Mouse (Mus musculus): ENCODE results near the gene Rgp1.
"Not testable (repeated sequence)": the region's sequence is repeated elsewhere in the genome, so short reads cannot be mapped to it uniquely, and the experiment has no call there.

Gene Rgp1

GRCm38 (mm10) chr4:43593453-43593852 lies 14.9 kb downstream of the Rgp1 start:
- no peak for DNase-seq (ENCODE audit: extremely low spot score)

DNA sequence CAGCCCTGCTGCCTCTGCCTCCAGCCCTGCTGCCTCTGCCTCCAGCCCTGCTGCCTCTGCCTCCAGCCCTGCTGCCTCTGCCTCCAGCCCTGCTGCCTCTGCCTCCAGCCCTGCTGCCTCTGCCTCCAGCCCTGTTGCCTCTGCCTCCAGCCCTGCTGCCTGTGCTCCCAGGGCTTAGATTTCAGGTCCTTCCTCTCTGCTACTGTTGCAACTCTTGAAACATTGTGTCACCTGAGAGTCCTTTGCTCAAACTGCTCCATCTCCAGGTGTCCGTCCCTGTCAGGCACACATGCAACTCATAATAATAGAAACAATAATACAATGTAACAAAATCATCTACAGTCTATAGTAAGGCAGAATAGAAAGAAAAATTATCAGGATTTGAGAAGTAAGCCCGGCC lies 18.1 kb downstream of the Rgp1 start:
- DNase-seq (ENCODE audit: extremely low spot score), result not testable (repeated sequence)

- DNase-seq (ENCODE audit: extremely low spot score), result no peak
Observed at GRCm38 (mm10) chr4:43598200-43598599, 19.7 kb downstream of the Rgp1 start.

DNA sequence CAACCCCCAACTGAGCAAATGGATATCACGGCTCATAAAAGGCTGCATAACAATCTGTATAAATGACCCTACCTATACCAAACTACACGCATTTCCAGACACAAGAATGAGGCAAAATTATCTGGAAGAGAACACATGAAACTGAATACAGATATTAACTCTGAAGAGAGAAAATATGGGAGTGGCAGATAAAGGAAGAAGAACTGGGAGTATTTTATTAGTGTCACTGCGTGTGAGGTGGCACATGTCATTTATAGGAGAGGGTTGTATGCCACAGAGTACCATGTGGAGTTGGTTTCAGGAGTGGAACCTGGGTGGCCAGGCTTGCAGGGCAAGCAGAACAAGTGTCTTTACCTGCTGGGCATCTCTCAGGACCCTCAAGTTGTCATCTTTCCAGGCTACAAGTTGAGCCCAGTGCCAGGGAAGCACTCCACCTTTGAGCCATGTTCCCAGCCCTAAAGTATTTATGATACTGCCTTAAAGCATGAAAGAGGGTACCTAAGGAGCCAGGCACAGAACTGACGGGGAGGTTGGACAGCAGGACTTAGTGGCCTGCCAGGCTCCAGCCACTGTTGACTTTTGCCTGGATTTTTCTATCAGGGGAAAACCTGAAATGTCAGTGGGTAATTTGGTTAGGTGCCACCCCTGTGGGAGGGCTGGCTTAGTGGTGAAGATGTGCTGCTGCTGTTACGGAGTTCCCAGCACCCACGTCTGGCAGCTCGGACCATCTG lies 20.3 kb downstream of the Rgp1 start:
- no peak for DNase-seq (ENCODE audit: extremely low spot score)

- no peak for DNase-seq (ENCODE audit: extremely low spot score)
Observed at GRCm38 (mm10) chr4:43600195-43600934, 21.9 kb downstream of the Rgp1 start.

DNA sequence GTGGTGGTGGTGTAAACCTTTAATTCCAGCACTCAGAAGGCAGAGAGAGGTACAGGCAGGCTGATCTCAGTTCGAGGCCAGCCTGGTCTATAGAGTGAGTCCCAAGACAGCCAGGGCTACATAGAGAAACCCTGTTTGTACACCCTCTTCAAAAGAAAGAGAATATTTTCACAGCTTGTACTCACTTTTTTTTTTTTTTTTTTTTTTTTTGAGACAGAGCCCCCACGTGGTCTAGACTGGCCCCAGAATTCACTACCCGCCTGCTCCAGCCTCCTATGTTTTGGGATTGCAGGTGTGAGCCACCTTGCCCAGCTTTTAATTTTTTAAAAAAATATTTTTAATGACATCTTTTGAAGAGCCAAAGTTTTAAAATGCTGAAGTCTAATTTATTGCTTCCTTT lies 25.6 kb downstream of the Rgp1 start:
- DNase-seq (ENCODE audit: extremely low spot score), result no peak

- DNase-seq (ENCODE audit: extremely low spot score), result no peak
Observed at GRCm38 (mm10) chr4:43604751-43605685, 26.5 kb downstream of the Rgp1 start.

- DNase-seq (ENCODE audit: extremely low spot score), result no peak
Observed at GRCm38 (mm10) chr4:43612534-43612933, 34.0 kb downstream of the Rgp1 start.

DNA sequence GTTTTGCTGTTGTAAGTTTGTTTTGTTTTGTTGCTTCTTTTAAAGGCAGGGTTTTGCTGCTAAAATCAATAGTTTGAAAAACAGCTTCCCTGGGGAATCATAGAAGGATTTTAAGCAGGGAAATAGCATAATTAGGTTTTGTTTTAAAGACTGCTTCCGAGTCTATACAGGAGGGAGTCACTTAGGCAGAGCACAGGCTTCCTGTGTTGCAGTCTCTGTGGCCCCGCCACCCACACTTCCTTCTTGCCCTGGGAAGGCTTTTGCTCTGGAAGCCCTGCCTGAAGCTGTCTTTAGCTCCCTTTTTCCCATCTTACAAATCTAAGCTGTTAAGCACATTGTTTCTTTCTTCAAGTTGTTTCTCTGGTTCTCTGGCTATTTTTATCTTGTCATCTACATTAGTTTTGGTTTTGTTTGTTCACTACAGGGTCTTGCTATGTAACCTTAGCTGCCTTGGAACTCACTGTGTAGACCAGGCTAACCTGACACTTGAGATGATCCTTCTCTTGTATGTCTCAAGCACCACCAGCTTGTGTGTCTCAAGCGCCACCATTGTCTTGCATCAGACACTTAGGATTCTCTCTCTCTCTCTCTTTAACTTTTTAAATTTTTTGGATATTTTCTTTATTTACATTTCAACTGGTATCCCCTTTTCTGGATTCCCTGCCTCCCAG lies 34.7 kb downstream of the Rgp1 start:
- DNase-seq (ENCODE audit: extremely low spot score), result no peak

- no peak for DNase-seq (ENCODE audit: extremely low spot score)
Observed at GRCm38 (mm10) chr4:43620146-43620778, 41.7 kb downstream of the Rgp1 start.

- peak; percentile 22 for DNase-seq (ENCODE audit: extremely low spot score)
Observed at GRCm38 (mm10) chr4:43629106-43629817, 50.7 kb downstream of the Rgp1 start.

- DNase-seq (ENCODE audit: extremely low spot score), result peak; percentile 83
Observed at GRCm38 (mm10) chr4:43630030-43630581, 51.6 kb downstream of the Rgp1 start.

DNA sequence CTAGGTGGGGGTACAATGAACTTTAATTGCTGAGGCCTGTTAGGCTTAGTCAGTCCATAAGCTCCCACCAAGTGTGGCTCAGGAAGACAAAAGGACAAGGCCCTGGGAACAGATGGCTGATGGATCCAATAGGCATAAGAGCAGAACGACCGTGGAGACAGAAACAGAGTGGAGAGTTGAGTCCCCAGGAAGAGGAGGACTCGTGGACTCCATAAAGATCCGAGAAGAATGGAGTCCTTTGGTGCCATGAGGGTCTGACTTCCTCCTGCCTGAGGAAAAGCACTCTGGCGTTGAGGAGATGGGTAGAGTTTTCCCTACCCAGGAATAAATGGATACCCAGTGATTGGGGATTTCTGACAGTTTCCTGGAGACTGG lies 52.1 kb downstream of the Rgp1 start:
- DNase-seq (ENCODE audit: extremely low spot score), result no peak

DNA sequence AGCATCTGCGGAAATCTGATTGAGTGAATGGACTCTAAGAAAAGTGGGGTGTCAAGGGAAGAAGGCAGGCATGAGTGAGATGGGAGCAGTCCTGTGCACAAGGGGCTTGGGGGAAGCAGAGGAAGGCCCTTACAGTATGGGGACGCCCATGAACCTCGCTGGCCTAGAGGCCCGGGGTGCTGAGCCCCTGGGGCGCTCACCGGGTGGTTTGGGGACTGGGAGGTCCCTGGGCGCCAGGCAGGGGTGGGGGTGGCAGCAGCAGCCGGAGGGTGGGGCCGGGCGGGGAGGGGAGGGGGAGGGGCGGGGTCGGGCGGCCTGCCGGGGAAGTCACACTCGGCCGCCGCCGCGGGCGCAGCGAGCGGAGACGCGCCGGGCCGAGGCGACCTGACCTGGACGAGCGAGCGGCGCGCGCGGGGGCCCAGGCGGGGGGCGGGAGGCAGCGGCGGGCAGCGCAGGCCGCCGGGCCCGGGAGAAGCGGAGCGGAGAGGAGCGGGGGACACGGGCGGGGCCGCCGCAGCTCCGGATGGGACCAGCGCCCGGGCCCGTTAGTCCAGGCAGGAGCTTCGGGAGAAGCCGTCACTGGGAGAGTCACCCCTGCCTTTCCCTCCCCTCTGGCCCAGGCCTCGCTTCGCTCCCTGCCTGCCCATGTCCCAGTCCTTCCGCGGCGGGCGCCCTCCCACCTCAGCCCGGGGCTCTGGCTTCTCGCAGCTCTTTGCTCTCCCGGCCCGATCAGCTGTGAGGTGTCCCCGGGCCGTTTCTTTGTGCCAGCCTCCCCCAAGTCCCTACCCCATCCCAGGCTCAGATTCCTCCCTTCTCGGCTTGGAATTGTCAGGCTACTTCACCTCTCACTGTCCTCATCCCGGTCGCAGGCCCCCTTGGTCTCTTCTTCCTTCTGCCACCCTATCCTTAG lies 52.8 kb downstream of the Rgp1 start, which contains the start of gene Npr2:
Gene Npr2 (plus strand): TSS at position 890 of the 910 bp plus-strand sequence.
- peak; percentile 67 for DNase-seq (ENCODE audit: extremely low spot score)

DNA sequence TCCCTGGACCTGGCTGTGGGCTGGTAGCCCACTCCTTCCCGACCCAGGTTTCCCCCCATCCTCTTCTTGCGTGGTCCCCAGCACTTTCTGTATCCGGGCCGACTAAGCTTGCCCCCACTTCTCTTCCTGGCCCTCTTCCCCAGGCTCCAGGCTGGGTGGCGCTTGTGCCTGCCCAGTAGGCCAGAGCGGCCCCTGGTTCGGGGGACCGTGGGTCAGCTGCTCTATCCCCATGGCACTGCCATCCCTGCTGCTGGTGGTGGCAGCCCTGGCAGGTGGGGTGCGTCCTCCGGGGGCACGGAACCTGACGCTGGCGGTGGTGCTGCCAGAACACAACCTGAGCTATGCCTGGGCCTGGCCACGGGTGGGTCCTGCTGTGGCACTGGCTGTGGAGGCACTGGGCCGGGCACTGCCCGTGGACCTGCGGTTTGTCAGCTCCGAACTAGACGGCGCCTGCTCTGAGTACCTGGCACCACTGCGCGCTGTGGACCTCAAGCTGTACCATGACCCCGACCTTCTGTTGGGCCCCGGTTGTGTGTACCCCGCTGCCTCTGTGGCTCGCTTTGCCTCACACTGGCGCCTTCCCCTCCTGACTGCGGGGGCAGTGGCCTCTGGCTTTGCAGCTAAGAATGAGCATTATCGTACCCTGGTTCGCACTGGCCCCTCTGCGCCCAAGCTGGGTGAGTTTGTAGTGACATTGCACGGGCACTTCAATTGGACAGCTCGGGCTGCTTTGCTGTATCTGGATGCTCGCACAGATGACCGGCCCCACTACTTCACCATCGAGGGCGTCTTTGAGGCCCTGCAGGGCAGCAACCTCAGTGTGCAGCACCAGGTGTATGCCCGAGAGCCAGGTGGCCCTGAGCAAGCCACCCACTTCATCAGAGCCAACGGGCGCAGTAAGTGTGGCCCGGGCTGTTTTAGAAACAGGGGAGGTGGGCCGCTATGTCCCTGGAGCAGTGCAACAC lies 53.7 kb downstream of the Rgp1 start:
- DNase-seq (ENCODE audit: extremely low spot score), result peak; percentile 3

- no peak for DNase-seq (ENCODE audit: extremely low spot score)
Observed at GRCm38 (mm10) chr4:43633296-43633695, 54.8 kb downstream of the Rgp1 start.

- DNase-seq (ENCODE audit: extremely low spot score), result no peak
Observed at GRCm38 (mm10) chr4:43633736-43634135, 55.2 kb downstream of the Rgp1 start.

Measured in embryo, embryonic 9.5 days (tissue).